Mouse (Mus musculus): ENCODE results near the gene Rbm44. TPM values are rescaled to one million over a fixed set of nuclear protein-coding genes. Genes with fewer than 3 reads are reported as not detected.

Gene Rbm44
- polyA plus RNA-seq (2014; fragmentation: Nextera tagmentation; extraction: Ambion mirVana) = 0.43 and 1.3 TPM in 2 replicates

- H3K4me1 ChIP-seq (ENCODE audit: control insufficient read depth, insufficient read depth, low read length) = no peaks in the 10 kb centered on the region
- 66% methylated on average over 20 of the region's 20 CpGs for WGBS
- no peaks in the 10 kb centered on the region for H3K27me3 ChIP-seq (ENCODE audit: control insufficient read depth, insufficient read depth, low read length)
- H3K4me2 ChIP-seq (ENCODE audit: low read depth) = no peak within 1 kb of the TSS
- H3K36me3 ChIP-seq (ENCODE audit: control insufficient read depth, insufficient read depth, low read length) = no peaks in the 10 kb centered on the region
- DNase-seq (ENCODE audit: low spot score) (peak; percentile 18), ATAC-seq (ENCODE audit: insufficient read depth, low FRiP score, low TSS enrichment) (no peak)
- H3K4me3 ChIP-seq (ENCODE audit: low read depth, low read length) = no peak within 1 kb of the TSS
- H3K27ac ChIP-seq (ENCODE audit: low read depth, low read length) = no peak within 1 kb of the TSS
- no peaks in the 10 kb centered on the region for H3K9me3 ChIP-seq (ENCODE audit: control insufficient read depth, low read length)
- H3K9ac ChIP-seq (ENCODE audit: low read length) = no peak within 1 kb of the TSS
Observed at GRCm38 (mm10) chr1:91144813-91145212, at the start of gene Rbm44. Rbm44 (plus strand) TSS chr1:91145089.

GRCm38 (mm10) chr1:91095258-91095657 is 49.6 kb upstream of the Rbm44 start:
- ATAC-seq (ENCODE audit: insufficient read depth, low FRiP score, low TSS enrichment) (no peak), DNase-seq (ENCODE audit: low spot score) (no peak)
- H3K9me3 ChIP-seq (ENCODE audit: control insufficient read depth, low read length) = no peaks in the 10 kb centered on the region
- no peak overlapping the region for H3K4me3 ChIP-seq (ENCODE audit: low read depth, low read length)
- H3K27ac ChIP-seq (ENCODE audit: low read depth, low read length) = no peak overlapping the region
- 80% methylated on average over 3 of the region's 3 CpGs for WGBS
- H3K4me1 ChIP-seq (ENCODE audit: control insufficient read depth, insufficient read depth, low read length) = no peaks in the 10 kb centered on the region
- H3K27me3 ChIP-seq (ENCODE audit: control insufficient read depth, insufficient read depth, low read length) = no peaks in the 10 kb centered on the region
- no peaks in the 10 kb centered on the region for H3K36me3 ChIP-seq (ENCODE audit: control insufficient read depth, insufficient read depth, low read length)
- H3K9ac ChIP-seq (ENCODE audit: low read length) = no peak overlapping the region
- H3K4me2 ChIP-seq (ENCODE audit: low read depth) = no peak overlapping the region

DNA sequence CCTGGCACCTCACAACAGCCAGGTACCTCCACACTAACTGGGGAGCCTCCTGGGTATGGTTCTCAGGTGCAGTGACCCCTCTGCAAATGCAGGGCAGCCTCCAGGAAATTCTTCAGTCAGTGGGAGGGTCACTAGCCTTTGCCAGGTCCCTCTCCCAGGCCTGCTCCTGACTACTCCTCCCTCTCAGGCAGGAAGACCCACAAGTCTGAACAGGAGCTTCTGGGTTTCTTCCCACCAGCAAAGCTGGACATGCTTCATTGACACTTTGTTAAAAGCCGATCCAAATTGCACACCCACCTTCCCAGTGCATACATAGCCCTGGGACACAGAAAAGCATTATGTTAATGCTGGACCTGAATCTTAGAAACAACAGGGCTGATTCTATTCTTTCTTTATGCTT is 49.0 kb upstream of the Rbm44 start:
- H3K4me3 ChIP-seq (ENCODE audit: low read depth, low read length) = no peak overlapping the region
- H3K36me3 ChIP-seq (ENCODE audit: control insufficient read depth, insufficient read depth, low read length) = no peaks in the 10 kb centered on the region
- H3K27ac ChIP-seq (ENCODE audit: low read depth, low read length) = no peak overlapping the region
- 73% methylated on average over 1 of the region's 1 CpGs for WGBS
- H3K4me1 ChIP-seq (ENCODE audit: control insufficient read depth, insufficient read depth, low read length) = no peaks in the 10 kb centered on the region
- no peak overlapping the region for H3K9ac ChIP-seq (ENCODE audit: low read length)
- no peak overlapping the region for H3K4me2 ChIP-seq (ENCODE audit: low read depth)
- no peaks in the 10 kb centered on the region for H3K9me3 ChIP-seq (ENCODE audit: control insufficient read depth, low read length)
- ATAC-seq (ENCODE audit: insufficient read depth, low FRiP score, low TSS enrichment) (no peak), DNase-seq (ENCODE audit: low spot score) (no peak)
- no peaks in the 10 kb centered on the region for H3K27me3 ChIP-seq (ENCODE audit: control insufficient read depth, insufficient read depth, low read length)

- Histone ChIP-seq H3K9ac (ENCODE audit: low read length) (no peak overlapping the region), H3K27me3 (ENCODE audit: control insufficient read depth, insufficient read depth, low read length) (no peaks in the 10 kb centered on the region), H3K27ac (ENCODE audit: low read depth, low read length) (no peak overlapping the region), H3K4me1 (ENCODE audit: control insufficient read depth, insufficient read depth, low read length) (no peaks in the 10 kb centered on the region), H3K4me3 (ENCODE audit: low read depth, low read length) (no peak overlapping the region), H3K36me3 (ENCODE audit: control insufficient read depth, insufficient read depth, low read length) (no peaks in the 10 kb centered on the region), H3K9me3 (ENCODE audit: control insufficient read depth, low read length) (no peaks in the 10 kb centered on the region), H3K4me2 (ENCODE audit: low read depth) (no peak overlapping the region)
- DNase-seq (ENCODE audit: low spot score) = no peak
- WGBS = 80% methylated on average over 5 of the region's 5 CpGs
- ATAC-seq (ENCODE audit: insufficient read depth, low FRiP score, low TSS enrichment) = no peak
Observed at GRCm38 (mm10) chr1:91096490-91096889, 48.4 kb upstream of the Rbm44 start.

- ATAC-seq (ENCODE audit: insufficient read depth, low FRiP score, low TSS enrichment) (no peak), DNase-seq (ENCODE audit: low spot score) (no peak)
- Histone ChIP-seq H3K9me3 (ENCODE audit: control insufficient read depth, low read length) (no peaks in the 10 kb centered on the region), H3K4me1 (ENCODE audit: control insufficient read depth, insufficient read depth, low read length) (no peaks in the 10 kb centered on the region), H3K36me3 (ENCODE audit: control insufficient read depth, insufficient read depth, low read length) (no peaks in the 10 kb centered on the region), H3K4me3 (ENCODE audit: low read depth, low read length) (no peak overlapping the region), H3K27ac (ENCODE audit: low read depth, low read length) (no peak overlapping the region), H3K27me3 (ENCODE audit: control insufficient read depth, insufficient read depth, low read length) (no peaks in the 10 kb centered on the region), H3K4me2 (ENCODE audit: low read depth) (no peak overlapping the region), H3K9ac (ENCODE audit: low read length) (no peak overlapping the region)
- WGBS = 90% methylated on average over 11 of the region's 11 CpGs
Observed at GRCm38 (mm10) chr1:91097283-91097834, 47.5 kb upstream of the Rbm44 start.

DNA sequence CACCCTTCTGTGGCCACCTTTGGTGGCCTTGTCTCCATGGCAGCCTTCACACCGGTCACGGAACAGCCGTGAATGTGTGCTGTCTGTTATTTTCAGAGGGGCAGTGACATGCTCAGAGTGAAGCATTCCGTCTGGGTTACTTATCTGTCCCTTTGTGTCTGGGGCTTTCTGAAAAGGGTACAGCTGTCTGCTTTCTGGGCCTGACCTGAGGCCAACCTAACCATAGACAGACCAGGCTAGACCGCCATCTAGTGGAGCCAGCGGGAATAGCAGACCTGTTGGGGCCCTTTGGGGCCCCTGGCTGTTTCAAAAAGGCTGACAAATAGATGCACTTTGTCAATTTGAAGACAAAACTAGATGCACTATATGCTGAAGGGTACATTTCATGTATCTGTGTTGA is 46.0 kb upstream of the Rbm44 start:
- no peak overlapping the region for H3K4me3 ChIP-seq (ENCODE audit: low read depth, low read length)
- H3K27ac ChIP-seq (ENCODE audit: low read depth, low read length) = 0 out of 2 replicates have a peak overlapping the region, but pooled peaks have one; percentile 24
- no peaks in the 10 kb centered on the region for H3K9me3 ChIP-seq (ENCODE audit: control insufficient read depth, low read length)
- H3K9ac ChIP-seq (ENCODE audit: low read length) = no peak overlapping the region
- H3K27me3 ChIP-seq (ENCODE audit: control insufficient read depth, insufficient read depth, low read length) = no peaks in the 10 kb centered on the region
- H3K4me2 ChIP-seq (ENCODE audit: low read depth) = no peak overlapping the region
- H3K36me3 ChIP-seq (ENCODE audit: control insufficient read depth, insufficient read depth, low read length) = no peaks in the 10 kb centered on the region
- ATAC-seq (ENCODE audit: insufficient read depth, low FRiP score, low TSS enrichment) = no peak
- no peaks in the 10 kb centered on the region for H3K4me1 ChIP-seq (ENCODE audit: control insufficient read depth, insufficient read depth, low read length)
- peak; percentile 73 for DNase-seq (ENCODE audit: low spot score)
- 23% methylated on average over 6 of the region's 6 CpGs for WGBS

DNA sequence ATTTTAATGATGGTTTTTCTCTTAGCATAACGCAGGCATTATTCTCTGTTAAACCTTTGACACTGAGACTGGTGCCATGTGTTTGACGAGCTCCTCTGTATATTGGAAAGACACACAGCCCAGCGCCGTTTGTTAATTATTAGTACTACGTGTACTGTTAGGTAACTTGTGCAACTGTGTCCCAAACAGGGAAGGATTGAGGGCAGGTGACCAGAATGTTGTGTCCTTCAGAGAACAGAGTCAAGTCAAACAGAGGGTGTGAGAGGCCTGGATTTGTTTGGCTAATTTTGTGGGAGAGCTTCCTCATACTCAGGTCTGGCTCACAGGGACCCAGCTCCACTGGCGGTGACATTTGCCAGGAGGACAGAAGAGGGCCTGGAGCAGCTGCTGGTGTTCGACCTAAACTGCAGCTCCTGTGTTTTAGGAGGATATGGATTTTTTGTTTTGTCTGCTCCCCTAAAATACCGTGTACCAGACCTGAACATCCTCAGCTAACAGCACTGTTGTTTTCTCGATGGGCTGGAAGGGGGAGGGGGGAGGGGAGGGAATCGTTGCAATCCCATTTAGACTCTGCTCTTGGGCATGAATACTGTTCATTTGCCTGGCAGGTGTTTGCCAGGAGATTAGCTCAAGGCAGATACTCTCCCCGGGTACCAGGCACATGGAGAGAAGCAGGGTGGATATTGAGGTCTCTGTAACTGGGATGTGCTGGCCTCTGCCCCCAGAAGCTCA is 43.0 kb upstream of the Rbm44 start:
- H3K4me2 ChIP-seq (ENCODE audit: low read depth) = no peak overlapping the region
- DNase-seq (ENCODE audit: low spot score) = no peak
- no peaks in the 10 kb centered on the region for H3K4me1 ChIP-seq (ENCODE audit: control insufficient read depth, insufficient read depth, low read length)
- ATAC-seq (ENCODE audit: insufficient read depth, low FRiP score, low TSS enrichment) = no peak
- H3K36me3 ChIP-seq (ENCODE audit: control insufficient read depth, insufficient read depth, low read length) = no peaks in the 10 kb centered on the region
- no peak overlapping the region for H3K9ac ChIP-seq (ENCODE audit: low read length)
- 87% methylated on average over 11 of the region's 11 CpGs for whole genome bisulfite sequencing
- H3K27ac ChIP-seq (ENCODE audit: low read depth, low read length) = no peak overlapping the region
- no peak overlapping the region for H3K4me3 ChIP-seq (ENCODE audit: low read depth, low read length)
- H3K27me3 ChIP-seq (ENCODE audit: control insufficient read depth, insufficient read depth, low read length) = no peaks in the 10 kb centered on the region
- H3K9me3 ChIP-seq (ENCODE audit: control insufficient read depth, low read length) = no peaks in the 10 kb centered on the region

DNA sequence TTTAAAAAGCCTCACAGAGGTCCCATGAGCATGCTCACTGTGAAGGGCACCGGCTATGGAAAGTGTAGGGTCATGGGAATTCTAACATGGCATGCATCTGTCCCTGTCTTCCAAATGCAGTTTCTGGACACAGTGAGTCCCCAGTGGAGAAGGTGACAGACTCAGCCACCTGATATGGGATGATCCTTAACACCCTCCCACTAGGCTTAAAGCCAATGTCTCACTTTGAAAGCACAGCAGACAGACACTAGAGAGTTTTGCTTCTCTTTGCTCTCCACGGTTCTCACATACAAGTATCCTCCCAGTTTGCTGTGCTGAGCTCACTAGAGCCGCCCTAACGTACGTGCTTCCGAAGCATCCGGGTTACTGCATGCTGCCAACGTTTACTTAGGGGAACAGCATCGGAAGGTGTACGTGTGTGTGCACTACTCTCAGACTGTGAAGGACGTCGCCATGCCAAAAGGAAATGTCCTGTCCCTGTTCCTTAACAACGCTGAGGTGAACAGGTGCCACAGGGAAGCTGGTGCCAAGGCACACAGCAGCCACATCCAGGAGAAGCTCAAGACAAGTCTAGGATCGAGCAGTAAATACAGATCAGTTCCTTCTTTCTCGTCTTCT is 41.4 kb upstream of the Rbm44 start:
- no peaks in the 10 kb centered on the region for H3K9me3 ChIP-seq (ENCODE audit: control insufficient read depth, low read length)
- DNase-seq (ENCODE audit: low spot score) (no peak), ATAC-seq (ENCODE audit: insufficient read depth, low FRiP score, low TSS enrichment) (no peak)
- H3K36me3 ChIP-seq (ENCODE audit: control insufficient read depth, insufficient read depth, low read length) = no peaks in the 10 kb centered on the region
- no peak overlapping the region for H3K27ac ChIP-seq (ENCODE audit: low read depth, low read length)
- no peaks in the 10 kb centered on the region for H3K4me1 ChIP-seq (ENCODE audit: control insufficient read depth, insufficient read depth, low read length)
- 92% methylated on average over 15 of the region's 15 CpGs for WGBS
- H3K27me3 ChIP-seq (ENCODE audit: control insufficient read depth, insufficient read depth, low read length) = no peaks in the 10 kb centered on the region
- no peak overlapping the region for H3K4me3 ChIP-seq (ENCODE audit: low read depth, low read length)
- no peak overlapping the region for H3K9ac ChIP-seq (ENCODE audit: low read length)
- H3K4me2 ChIP-seq (ENCODE audit: low read depth) = no peak overlapping the region

DNA sequence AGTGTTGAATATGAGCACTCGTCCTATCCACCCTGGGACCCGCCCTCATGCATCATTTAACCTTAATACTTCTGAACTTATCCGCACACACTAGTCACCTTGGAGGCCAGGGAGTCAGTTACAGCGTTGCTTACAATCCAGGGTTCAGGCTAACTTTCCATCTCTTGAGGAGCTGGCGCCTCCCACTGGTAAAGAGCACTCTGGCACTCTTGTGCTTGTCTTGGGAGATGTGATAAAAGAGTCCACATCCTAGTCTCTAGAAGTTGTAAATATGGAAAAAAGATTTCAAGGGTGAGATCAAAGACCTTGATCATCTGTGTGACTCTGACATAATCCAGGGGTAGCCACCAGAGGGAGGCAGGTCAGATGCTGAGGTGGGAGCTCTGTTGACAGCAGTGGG is 37.3 kb upstream of the Rbm44 start:
- no peaks in the 10 kb centered on the region for H3K36me3 ChIP-seq (ENCODE audit: control insufficient read depth, insufficient read depth, low read length)
- DNase-seq (ENCODE audit: low spot score) (no peak), ATAC-seq (ENCODE audit: insufficient read depth, low FRiP score, low TSS enrichment) (no peak)
- 81% methylated on average over 5 of the region's 5 CpGs for WGBS
- no peak overlapping the region for H3K4me3 ChIP-seq (ENCODE audit: low read depth, low read length)
- no peak overlapping the region for H3K4me2 ChIP-seq (ENCODE audit: low read depth)
- H3K27ac ChIP-seq (ENCODE audit: low read depth, low read length) = no peak overlapping the region
- H3K27me3 ChIP-seq (ENCODE audit: control insufficient read depth, insufficient read depth, low read length) = no peaks in the 10 kb centered on the region
- H3K4me1 ChIP-seq (ENCODE audit: control insufficient read depth, insufficient read depth, low read length) = no peaks in the 10 kb centered on the region
- H3K9ac ChIP-seq (ENCODE audit: low read length) = no peak overlapping the region
- H3K9me3 ChIP-seq (ENCODE audit: control insufficient read depth, low read length) = no peaks in the 10 kb centered on the region
